In the genomic region with DNA sequence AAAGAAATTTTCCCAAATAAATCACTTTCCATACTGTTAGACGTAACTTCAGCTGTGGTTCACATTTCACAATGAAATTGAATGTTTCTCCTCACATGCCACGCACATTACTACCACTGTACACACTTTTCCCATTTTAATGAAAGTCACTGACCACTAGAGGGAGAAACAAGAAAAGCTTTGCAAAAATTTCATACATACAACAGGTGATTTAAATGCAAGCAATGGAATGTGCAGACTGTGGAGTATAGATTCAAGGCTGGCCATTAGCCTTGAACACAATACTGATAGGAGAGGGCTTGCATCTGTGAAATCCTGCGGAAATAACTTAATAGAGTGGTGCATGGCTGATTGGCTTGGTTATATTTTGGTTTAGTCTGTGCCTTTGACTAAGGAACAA, we compare ENCODE assay signal across 13 mouse cellular contexts. TPM values are rescaled to one million over a fixed set of nuclear protein-coding genes. Genes with fewer than 3 reads are reported as not detected.
A peak's percentile ranks its signal among the peaks of the same experiment; 100 is the strongest.
DNase-seq lines count a peak whose midpoint lies in the region; ATAC-seq and TF ChIP-seq lines count a peak whose summit lies in the region.
"Had no signal": no experiment of that assay in that cellular context is flagged by ENCODE, and none has a peak within 500 bp of the region (broad histone marks: within the 10 kb centered on the region; RNA-seq: fewer than 3 reads in every experiment).

No protein-coding gene starts in this region.

- TF ChIP-seq POLR2A in liver, adult 2 months (IDR thresholded peaks at IDR 0.05; ENCODE audit: extremely low read depth, insufficient read depth, low read length), result no peak

- H3K27me3 ChIP-seq in liver, adult 2 months (ENCODE audit: control insufficient read depth, insufficient read depth, low read length), result no peaks in the 10 kb centered on the region
- no peaks in the 10 kb centered on the region for H3K27me3 ChIP-seq in liver, embryonic 11.5 days (replicated peaks; ENCODE audit: control insufficient read depth, insufficient read depth, low read length)

- no peaks in the 10 kb centered on the region for H3K9me3 ChIP-seq in liver, embryonic 11.5 days (ENCODE audit: control insufficient read depth, low read length)

- no peaks in the 10 kb centered on the region for H3K4me1 ChIP-seq in liver, adult 2 months (ENCODE audit: control insufficient read depth, insufficient read depth, low read length)
- no peaks in the 10 kb centered on the region for H3K4me1 ChIP-seq in liver, embryonic 11.5 days (replicated peaks; ENCODE audit: control insufficient read depth, insufficient read depth, low read length)

- ATAC-seq in liver, embryonic 11.5 days (replicated peaks; ENCODE audit: low FRiP score), result no peak

- WGBS in liver, adult 2 months, result 48% methylated on average over 3 of the region's 3 CpGs
- WGBS in liver, embryonic 11.5 days, result 70% methylated on average over 3 of the region's 3 CpGs

- peak; percentile 27 for TF ChIP-seq CTCF in liver, adult 2 months (IDR thresholded peaks at IDR 0.05; ENCODE audit: low read depth, low read length)

- no peaks in the 10 kb centered on the region for H3K79me2 ChIP-seq in liver, adult 2 months (ENCODE audit: control insufficient read depth, insufficient read depth, low read length)

- peak; percentile 39 for DNase-seq in cerebellum, adult 9-10 months
- no peak for DNase-seq in cerebellum, postnatal 25 days
- peak; percentile 30 for DNase-seq in liver, adult 2 months (ENCODE audit: extremely low read depth, low read depth, low spot score)
- DNase-seq in liver, embryonic 11.5 days (ENCODE audit: low spot score), result no peak
- DNase-seq in embryo, embryonic 11.5 days (ENCODE audit: low read depth, low spot score), result peak; percentile 17
- peak; percentile 57 for DNase-seq in retina, embryonic 14.5 days (ENCODE audit: low spot score)
- DNase-seq in cerebellum, postnatal 36 days, result no peak
- DNase-seq in ovary, adult 18-20 months (ENCODE audit: low spot score), result no peak
- DNase-seq: cerebellum, adult 9-11 months had no signal

- H3K4me2 ChIP-seq in liver, embryonic 11.5 days, result no peak overlapping the region

- no peak overlapping the region for H3K9ac ChIP-seq in liver, adult 2 months (ENCODE audit: low read depth, low read length)
- H3K9ac ChIP-seq in liver, embryonic 11.5 days (ENCODE audit: low read depth, low read length), result no peak overlapping the region

- H3K36me3 ChIP-seq in liver, adult 2 months (ENCODE audit: control insufficient read depth, insufficient read depth, low read length), result no peaks in the 10 kb centered on the region
- H3K36me3 ChIP-seq in liver, embryonic 11.5 days (ENCODE audit: control insufficient read depth, insufficient read depth, low read length), result no peaks in the 10 kb centered on the region

- no peak overlapping the region for H3K4me3 ChIP-seq in liver, adult 2 months (ENCODE audit: insufficient read depth, low read depth, low read length)
- no peak overlapping the region for H3K4me3 ChIP-seq in liver, embryonic 11.5 days (ENCODE audit: low read depth, low read length)

- H3K27ac ChIP-seq in liver, adult 2 months (replicated peaks; ENCODE audit: insufficient read depth, low read depth, low read length), result no peak overlapping the region
- H3K27ac ChIP-seq in liver, embryonic 11.5 days (ENCODE audit: low read depth, low read length), result no peak overlapping the region

RNA-seq across cellular contexts. Expression of a gene that starts 10.5 kb away (rescaled TPM):
- not detected in 2 replicates for total RNA-seq in liver, adult 2 months (2014; rRNA removed)
- polyA plus RNA-seq in liver, adult 2 months (2012; rRNA removed), result not detected in 2 replicates
- polyA plus RNA-seq in liver, embryonic 11.5 days (2014; fragmentation: Nextera tagmentation; extraction: Ambion mirVana), result not detected in 2 replicates
- total RNA-seq: heart, postnatal 25 days had no signal
- polyA plus RNA-seq: C2C12; lung, embryonic 16.5 days; small intestine, adult 2 months had no signal

RNA-seq across cellular contexts. Expression of a gene that starts 32.1 kb away (rescaled TPM):
- total RNA-seq in liver, adult 2 months (2014; rRNA removed), result 13.6 and 14.8 TPM in 2 replicates
- 10.8 and 12.6 TPM in 2 replicates for polyA plus RNA-seq in liver, adult 2 months (2012; rRNA removed)
- 31.0 and 33.1 TPM in 2 replicates for polyA plus RNA-seq in liver, embryonic 11.5 days (2014; fragmentation: Nextera tagmentation; extraction: Ambion mirVana)

RNA-seq across cellular contexts. Expression of a gene that starts 59.2 kb away (rescaled TPM):
- total RNA-seq in liver, adult 2 months (2014; rRNA removed), result 5.6 and 8.2 TPM in 2 replicates
- 5.6 and 7.7 TPM in 2 replicates for polyA plus RNA-seq in liver, adult 2 months (2012; rRNA removed)
- 12.4 and 13.3 TPM in 2 replicates for polyA plus RNA-seq in liver, embryonic 11.5 days (2014; fragmentation: Nextera tagmentation; extraction: Ambion mirVana)

Comparison
In these comparisons a context has a peak if more than half of its experiments do, and no peak if none do; other contexts are left out.
1. DNase-seq: peak in cerebellum, adult 9-10 months (single experiment), liver, adult 2 months (single experiment), embryo, embryonic 11.5 days (single experiment) and retina, embryonic 14.5 days (single experiment); none in cerebellum, postnatal 25 days (0 of 2), liver, embryonic 11.5 days (single experiment), cerebellum, postnatal 36 days (0 of 2) and ovary, adult 18-20 months (single experiment).